Mouse (Mus musculus) cerebellum, adult 9-11 months (tissue): Measurements from ENCODE around the gene Ccdc12.

Experiments used
- DNase-seq: peaks from one replicate; pipeline ENCODE4 v3.0.0; 2022

The Ccdc12 gene

DNA sequence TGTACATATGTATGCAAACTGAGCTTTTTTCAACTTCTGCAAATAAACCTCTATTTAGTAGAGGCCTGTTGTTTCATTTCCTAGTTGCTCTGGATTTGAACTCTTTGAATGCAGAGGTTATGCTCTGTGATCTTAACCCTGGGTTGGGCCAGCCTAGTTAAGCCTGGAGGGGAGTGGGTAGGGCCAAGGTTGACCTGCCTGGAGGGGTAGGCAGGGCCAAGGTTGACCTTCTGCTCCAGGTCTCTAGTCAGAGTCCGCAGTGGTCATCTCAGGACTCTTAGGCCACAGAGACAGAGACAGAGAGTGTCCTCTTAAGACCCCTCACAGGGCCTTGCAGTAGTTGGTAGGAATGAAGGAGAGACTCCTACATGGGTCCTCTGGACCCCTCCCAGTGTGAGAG, 55.2 kb downstream of the Ccdc12 start:
- no peak for DNase-seq

DNA sequence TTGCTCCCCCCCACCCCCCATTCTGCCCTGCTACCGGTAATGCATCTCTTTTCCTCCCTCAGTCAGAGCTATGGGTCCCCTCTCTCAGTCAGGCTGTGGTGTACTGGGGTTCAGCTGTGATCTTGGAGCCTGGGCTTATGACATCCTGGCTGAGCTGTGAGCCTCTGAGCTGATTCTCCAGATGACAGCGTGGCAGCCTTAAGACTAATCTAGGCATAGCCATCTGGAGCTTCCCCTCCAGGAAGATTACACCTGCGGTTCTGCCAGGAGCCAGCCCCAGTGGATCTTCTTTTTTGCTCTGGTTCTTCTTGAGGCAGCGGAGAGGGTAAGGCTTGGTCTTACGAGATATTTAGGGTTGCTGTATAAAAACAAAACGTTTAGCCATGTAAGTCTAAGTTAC, 55.7 kb downstream of the Ccdc12 start:
- no peak for DNase-seq

DNA sequence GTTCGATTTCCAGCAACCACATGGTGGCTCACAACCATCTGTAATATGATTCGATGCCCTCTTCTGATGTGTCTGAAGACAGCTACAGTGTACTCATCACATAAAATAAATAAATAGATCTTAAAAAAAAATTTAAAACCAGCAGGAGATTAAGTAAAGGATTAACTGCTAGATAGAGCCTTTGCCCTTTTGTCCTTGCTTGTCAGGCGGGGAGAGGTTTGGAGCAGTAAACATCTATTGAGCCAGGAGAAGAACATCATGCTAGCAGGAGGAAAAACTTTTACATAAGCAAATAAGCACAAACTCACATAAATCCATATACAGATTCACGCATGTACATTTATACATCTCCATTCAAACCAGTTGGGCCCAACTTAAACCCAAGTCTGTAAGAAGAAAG, 56.2 kb downstream of the Ccdc12 start:
- no peak for DNase-seq

DNA sequence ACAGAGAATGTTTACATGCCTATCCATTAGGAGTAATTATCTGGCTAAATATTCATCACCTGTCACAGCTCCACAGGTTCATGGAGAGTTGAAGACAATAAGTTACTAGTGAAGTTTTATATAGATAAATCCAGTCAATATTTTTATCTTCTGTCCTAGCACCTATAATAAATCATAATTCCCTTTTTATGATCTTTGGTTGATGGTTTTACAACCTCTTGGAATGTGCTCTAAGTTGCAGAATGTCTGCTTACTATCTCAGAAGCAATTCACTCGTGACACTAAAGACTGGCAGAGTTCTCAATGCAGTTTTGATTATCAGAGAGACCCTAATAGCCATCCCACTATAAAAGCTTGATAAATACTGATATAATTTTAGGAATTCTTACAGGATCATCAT, 57.1 kb downstream of the Ccdc12 start:
- DNase-seq, result no peak

DNA sequence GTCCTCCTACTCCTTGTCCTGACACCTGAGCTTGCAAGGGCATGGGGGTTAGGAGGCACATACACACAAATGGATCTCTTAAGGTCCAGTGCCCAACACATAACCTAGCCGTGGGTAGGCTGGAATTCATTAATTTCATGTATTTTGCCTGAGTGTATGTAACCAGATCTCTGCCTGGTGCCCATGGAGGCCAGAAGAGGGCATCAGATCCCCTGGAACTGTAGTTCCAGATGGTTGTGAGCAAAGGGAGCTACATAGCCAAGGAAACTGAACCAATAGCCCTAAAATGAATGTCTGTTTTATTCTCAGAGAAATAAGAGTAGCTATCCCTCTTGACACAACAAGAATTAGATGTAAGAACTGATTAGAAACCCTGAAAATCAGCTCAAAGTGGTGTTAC, 59.1 kb downstream of the Ccdc12 start:
- no peak for DNase-seq

DNA sequence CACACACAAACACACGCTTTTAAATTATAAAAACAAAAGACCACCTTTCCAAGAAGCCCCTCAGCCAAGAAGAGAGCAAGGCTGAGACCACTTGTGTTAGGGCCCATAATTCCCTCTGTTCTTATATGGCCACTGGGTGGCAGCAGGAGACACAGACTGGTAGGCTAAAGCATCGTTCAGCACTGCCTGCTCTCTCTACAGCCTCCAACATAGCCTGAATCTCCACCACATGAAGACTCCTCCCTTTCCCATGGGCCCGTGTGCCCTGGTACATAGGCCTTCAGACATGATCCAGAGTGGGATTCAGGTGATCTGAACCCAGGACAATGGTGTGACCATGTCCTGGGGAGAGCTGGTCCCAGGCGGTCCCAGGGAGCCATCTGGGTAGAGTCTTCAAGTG, 60.5 kb downstream of the Ccdc12 start:
- no peak for DNase-seq

DNA sequence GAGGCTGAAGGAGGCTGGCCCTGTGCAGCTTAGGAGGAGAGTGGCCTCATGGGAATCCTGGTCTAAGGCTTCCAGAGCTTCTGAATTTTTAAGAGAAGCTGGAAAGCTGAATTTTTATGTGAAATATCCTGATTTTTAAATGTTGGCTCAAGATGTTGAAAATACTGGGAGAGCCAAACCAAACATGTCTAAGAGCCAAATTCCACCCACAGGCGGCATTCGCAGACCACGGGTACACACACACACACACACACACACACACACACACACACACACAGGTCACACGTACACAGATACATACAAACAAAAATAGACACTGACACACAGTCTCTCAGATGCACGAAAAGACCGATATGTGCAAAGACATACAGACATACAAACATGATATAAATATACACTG, 61.8 kb downstream of the Ccdc12 start:
- no peak for DNase-seq

DNA sequence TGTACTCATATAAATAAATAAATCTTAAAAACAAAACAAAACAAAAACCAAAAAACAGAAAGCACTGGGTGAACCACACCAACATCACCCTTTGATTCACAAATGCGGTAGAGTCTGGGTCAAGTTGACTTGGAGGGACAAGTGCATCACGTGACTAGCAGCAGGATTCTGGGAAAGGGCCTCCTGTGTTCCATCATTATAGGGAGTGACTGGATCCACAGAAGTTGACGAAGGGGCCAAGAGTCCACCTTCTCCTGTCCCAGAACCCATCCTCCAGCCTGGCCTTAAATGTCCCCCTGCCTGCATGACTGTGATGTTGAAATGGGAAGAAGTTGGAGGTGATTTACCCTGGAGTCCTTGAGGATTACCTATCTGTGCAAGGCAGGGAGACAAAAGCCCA, 62.5 kb downstream of the Ccdc12 start:
- no peak for DNase-seq

DNA sequence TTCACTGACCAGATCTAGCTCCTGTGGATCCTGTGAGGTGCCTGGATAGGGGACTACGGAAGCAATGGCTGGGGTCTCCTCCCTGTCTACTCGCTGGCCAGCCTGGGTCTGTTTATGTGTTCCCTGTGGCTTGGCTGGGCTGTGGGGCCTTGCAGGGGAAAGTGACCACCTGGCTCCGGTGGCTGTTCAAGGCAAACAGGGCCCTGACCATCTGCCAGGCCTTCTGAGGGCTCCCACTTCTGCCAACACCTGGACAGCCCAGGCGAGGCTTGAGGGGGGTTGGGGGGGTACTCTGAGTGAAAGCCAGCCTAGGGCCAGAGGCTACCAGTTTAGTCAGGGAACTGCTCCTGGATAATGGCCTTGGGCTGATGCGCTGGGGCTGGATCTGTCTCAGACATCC, 63.7 kb downstream of the Ccdc12 start:
- no peak for DNase-seq

DNA sequence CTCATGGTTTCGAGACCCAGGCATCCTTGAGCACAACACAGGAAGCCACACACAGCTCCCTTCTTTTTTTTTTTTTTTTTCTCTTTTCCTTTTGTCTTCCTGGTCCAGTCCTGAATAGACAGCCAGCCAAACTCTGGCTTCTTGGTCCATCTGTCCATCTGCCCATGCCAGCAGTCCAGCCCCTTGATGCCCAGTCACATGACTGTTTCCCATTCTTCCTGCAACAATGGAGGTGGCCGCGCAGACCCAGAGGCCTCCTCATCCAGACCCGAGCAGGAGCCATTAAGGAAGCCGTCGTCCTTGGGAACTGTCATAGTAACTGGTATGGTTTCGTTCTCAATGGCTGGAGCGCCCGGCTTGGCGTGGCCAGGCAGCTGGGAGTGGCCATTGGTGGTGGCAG, 65.8 kb downstream of the Ccdc12 start:
- DNase-seq, result no peak

DNA sequence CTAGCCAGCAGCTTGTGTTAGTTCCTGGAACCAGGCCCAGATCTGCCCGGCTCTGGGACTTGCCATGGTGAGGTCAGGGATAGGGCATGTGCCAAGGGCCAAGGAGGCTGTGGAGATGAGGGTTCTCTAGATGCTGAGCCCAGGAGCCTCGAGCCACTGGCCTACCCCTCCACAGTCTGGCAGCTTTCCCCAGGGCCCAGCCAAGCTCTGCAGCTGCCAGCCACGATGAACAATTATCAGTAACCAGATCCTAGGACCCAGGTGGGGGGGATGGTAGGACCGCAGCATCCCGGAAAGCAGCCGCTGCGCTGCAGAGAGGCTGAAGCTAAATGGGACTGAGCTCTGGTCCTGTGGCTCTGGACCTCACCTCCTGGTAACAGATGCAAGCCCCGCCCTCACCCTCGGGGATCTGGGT, 69.4 kb downstream of the Ccdc12 start:
- DNase-seq, result peak; percentile 40

DNA sequence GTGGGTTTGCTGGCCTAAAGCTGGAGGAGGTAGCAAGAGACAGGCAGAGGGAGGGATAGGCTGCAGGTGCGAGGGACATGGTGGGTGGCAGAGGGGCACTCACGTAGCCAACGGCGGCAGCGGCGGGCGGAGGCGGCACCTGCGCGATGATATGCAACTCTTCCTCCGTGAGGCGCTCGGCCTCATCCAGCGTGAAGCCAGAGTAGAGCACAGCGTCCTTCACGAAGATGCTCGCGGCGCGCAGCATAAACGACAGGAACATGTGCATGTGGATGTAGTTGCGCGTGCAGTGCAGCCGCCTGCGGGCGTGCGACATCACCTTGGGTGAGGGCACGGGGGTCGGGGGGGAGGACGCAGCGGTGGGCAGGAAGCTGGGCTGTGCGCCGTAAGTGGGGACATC, 70.6 kb downstream of the Ccdc12 start:
- DNase-seq, result no peak

DNA sequence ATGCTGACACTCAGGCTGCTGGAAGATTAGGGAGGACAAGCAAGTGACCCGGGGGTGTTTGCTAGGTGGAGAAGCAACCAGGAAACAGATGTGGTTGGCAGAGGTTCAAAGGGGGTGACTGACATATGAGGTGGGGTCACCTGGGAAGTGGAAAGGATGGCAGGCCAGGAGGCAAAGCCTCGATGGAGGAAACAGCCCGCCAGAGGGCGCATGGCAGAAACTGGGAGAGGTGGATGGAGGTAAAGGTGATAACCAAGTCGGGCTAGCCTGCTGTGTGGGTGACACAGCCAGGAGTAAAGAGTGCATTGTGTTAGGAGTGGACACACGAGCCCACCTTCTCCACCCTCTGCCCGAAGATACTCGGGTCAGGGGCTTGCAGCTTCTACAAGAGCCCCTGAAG, 73.5 kb downstream of the Ccdc12 start:
- DNase-seq, result no peak

DNA sequence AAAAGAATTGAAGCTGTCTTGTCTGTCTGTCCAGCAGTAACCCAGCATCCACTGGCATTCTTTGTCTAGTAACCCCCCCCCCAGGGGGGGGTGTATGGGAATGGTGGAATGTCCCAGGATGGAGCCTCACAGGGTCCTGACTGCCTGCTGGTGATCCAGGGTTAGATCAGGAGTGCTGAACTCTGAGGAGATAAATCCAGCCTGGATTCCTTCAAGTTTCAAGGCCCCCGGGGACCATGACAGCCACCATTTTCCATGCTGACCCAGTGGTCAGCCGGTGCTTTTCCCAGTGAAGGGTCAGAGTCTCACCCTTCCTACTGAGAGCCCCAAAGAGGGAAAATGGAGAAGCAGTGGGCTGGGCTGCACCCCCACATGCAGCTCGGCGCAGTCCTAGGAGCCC, 75.6 kb downstream of the Ccdc12 start:
- no peak for DNase-seq

DNA sequence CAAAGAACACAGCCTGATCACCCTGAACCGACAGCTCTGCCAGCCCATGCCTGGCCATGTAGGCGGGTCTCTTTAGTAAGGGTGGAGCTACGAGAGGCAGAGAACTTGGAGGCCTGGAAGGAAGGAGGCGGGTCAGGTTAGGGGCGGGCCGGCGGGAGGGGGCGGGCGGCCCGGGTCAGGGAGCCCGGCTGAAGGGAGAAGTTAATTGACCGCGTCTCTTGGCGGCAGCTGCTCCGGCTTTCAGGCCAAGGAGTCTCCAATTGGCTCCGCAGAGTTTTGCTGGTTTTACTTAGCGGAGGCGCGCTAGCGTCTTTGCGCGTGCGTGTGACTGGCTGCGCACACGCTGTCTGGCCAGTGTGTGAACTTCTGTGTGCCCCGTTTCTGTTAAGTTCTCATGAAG, 76.3 kb downstream of the Ccdc12 start:
- DNase-seq, result no peak

DNA sequence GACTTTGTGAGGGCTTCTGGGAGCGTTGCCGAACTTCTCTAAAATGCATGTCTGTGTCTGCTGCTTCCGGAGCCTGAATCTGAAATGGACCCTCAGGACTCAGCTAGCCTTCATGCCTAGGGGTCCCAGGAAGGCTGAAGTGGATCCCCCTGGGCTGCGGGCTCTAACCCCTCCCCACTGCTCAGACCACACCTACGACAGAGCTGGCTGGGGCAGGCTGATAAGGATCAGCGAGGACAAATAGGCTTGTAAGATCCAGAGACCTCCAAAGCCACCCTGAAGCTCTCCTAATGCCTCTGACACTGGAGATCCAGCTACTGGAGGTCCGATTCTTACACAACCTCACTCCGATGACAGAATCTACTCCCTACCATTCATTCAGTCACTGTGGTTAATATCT, 76.8 kb downstream of the Ccdc12 start:
- no peak for DNase-seq

DNA sequence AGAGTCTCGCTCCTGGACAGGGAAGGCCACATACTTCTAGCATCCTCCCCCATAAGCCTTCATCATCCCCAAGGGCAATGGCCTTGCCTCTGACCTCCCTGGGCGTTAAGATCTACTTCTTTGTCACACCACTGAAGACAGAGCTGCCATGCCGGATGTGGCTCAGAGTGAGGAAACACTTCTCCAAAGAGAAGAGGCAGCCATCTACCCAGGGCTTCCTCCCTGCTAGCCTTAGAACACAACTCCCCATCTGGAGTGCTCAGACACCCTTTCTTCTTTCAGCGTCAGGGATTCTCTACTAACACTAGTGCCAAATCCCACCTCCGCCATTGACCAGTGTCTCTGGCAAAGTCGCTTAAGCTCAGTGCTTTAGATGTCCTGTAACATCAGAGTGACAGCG, 77.9 kb downstream of the Ccdc12 start:
- no peak for DNase-seq

DNA sequence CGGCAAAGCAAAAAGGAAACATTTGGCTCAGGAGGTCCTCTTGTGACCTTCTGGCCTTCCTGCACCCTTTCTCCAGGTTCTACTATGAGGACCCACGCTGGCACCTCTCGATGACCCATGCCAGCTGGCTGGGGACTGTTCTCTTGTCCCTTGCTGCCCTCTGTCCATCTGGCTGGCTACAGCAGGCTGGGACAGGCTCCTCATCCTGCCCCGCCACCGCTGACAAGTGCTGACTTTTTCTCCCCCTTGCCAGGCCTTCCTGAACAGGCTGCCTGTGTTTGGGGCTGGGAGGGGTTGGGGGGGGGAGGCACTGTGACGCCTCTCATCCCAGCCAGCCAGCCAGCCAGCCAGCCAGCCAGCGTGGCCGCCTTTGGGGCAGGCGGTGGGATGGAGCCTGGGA, 80.1 kb downstream of the Ccdc12 start:
- no peak for DNase-seq

DNA sequence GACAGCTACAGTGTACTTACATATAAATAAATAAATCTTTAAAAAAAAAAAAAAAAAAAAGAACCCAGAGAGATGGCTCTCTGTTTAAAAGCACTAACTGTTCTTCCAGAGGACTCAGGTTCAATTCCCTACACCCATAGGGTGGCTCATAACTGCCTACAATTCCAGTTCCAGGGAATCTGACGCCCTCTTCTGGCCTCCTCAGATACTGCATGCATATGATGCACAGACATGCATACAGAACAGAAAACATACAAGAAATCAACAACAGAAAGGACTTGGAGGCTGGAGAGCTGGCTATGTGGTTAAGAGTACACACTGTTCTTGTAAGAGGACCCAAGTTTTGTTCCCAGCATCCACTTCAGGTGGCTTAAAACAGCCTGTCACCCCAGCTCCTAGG, 81.8 kb downstream of the Ccdc12 start:
- DNase-seq, result no peak

DNA sequence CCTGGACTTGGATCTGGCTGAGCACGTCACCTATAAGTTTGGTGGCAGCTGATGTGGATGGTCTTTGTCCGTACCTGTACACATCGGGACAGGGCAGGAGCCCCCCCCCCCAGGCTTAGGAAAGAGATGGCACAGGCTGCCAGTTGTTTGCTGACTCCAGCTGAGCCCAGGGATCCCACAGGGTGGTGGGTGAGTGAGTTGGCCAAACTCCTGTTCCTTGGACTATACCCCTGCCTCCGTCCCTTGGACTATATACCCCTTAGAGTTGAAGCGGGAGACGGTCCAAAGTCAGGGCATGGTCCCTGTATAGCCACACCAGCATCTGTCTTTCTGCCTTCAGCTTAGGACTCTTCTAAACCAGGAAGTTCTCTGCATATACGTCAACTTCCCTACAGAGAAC, 83.7 kb downstream of the Ccdc12 start:
- DNase-seq, result no peak

DNA sequence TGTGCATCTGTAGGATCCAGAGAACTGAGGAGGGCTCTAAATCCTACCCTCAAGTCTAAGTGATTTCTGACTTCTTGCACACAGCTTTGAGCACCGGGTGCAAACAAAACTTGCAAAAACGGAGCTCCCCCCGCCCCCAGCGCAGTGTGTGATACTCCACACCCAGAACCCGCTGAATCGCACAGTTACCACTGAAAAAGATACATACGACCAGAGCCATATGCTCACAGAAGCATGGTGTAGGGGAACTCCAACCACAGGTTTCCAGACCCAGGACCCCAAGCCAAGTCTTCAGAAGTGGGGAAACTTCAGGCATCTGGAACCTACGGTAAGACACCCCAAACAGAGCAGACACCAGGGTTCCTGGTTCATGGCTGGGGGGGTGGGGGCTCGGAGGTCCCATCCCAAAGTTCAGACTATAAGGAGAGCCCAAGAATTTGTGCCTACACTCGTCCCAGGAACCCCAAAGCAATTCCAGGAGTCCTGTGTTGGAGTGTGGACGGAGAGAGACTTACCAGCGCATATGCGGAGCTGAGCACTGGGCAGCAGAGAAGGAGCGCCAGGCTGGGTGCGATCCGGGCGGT, 85.5 kb downstream of the Ccdc12 start, which contains the start of gene Myl3:
TSS of gene Myl3 (plus strand) at position 151 of the 584 bp plus-strand sequence.
- no peak for DNase-seq

DNA sequence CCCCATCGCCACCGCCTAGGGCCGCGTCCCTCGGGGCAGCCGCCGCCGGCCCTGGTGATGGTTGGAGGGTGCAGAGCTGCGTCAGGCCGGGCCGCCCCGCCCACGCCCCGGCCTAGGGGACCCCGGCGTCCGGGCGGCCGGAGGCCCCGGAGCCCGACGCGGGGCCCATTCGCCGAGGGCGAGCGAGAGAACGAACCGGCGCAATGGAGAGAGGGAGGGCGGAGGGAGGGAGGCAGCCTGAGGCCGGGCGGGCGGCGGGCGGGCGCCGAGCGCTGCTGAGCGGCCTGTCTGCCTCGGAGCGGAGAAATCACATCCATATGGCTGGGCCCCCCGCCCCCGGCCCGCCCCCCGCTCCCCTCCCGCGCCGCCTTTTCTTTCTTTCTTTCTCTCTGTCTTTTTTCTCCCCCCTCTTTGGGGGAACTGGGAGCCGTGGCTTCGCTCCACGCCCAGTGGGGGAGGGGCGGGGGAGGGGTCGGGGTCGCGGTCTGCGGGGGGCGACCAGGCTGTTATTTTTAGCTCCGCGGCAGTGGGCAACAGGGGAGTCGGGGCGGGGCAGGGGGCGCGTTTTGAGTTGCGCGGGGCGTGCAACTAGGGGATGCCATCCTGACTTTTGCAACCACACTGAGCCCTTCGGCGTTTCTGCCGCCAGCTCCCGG, 86.1 kb downstream of the Ccdc12 start:
- DNase-seq, result no peak

DNA sequence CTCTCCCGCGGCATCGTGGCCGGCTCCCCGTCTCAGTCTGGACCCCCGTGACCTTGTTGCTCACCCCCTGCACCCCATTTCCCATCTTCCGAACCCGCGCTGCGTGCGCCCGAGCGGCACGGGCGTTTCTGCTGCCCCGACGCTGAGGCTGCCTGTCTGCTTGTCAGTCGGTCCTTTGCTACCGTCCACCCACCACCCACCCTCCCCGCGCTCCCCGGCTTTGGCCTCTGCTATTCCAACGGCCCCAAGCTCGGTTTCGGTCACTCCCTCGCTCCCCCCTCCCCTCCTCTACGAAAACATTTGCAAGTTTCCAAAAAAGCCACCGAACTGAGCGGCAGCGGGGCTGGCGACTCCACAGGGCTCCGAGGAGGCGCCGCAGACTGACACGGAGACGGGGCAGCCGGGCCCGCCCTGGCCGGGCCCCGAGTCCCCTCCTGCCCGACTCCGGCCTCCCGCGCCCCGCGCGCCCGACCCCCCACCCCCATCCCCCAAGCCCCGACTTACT, 86.7 kb downstream of the Ccdc12 start:
- DNase-seq, result no peak

DNA sequence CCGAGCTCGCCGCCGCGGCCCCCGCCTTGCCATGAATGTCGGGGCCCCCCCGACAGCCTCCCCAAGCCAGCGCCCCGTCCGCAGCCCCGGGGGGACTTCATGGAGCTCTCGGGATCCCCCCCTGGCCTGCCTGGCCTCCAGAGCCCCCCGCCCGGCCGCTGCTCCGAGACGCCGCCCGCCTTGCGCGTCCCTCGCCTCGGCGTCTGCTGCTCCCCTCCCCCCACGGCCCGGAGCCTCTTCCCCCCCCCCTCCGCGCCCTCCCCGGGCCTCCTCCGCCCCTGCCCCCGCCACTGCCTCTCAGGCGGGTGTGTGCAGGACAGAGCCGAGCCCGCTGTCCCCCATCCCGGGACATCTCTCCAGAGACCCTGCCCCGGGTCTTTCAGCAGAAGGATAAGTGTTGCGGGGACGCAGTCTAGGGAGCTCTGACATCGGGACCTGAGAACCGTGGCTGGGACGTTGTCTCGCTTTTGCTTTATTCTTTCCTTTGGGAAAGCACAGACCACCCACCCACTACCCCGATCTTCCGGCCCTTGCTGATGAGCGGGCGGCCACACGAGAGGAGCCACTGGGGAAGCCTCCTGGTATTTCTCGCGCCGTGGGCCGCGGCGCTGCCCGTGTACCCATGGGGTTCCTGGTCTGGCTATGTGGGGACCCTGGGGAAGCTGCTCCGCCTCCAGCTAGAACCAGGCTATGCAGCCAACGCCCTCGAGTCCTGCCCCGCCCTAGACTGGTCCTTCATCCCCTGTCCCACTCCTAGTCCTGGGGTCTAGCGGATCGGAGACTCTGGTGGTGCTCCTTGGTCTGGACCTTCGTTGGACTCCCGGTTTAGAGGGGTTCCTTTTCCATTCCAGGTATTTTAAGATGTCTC, 87.4 kb downstream of the Ccdc12 start:
- no peak for DNase-seq
